Mouse (Mus musculus) spleen, adult 2 months (tissue): Measurements from ENCODE around the gene Hmgcll1. TPM values are rescaled to one million over a fixed set of nuclear protein-coding genes. Genes with fewer than 3 reads are reported as not detected.

Experiments
- DNase-seq, 2 experiments: peaks; one replicate each; pipeline versions ENCODE4 v3.0.0 to v3.0.0-alpha.2; 2012 to 2021; ENCODE audit warnings: low spot score in 2 of 2, low read depth in 1 of 2
- H3K27ac ChIP-seq: fragments of 200-500 bp; 2 replicates; pipeline ENCODE4 v1.5.1; 2012; ENCODE audit warnings: low read length, inconsistent platforms; ENCODE audit not compliant: insufficient read depth
- H3K27me3 ChIP-seq: fragments of 200-500 bp; 2 replicates; pipeline ENCODE4 v1.6.1; 2012; ENCODE audit warnings: mild to moderate bottlenecking, moderate library complexity, low read length, inconsistent platforms; ENCODE audit not compliant: control insufficient read depth, insufficient read depth
- H3K36me3 ChIP-seq: fragments of 200-500 bp; 2 replicates; pipeline ENCODE4 v1.6.1; 2012; ENCODE audit warnings: mild to moderate bottlenecking, low read length, inconsistent platforms; ENCODE audit not compliant: control insufficient read depth, insufficient read depth
- H3K4me1 ChIP-seq: fragments of 200-500 bp; 2 replicates; pipeline ENCODE4 v1.6.1; 2011; ENCODE audit warnings: inconsistent platforms; ENCODE audit not compliant: control insufficient read depth, insufficient read depth, insufficient read length
- H3K4me3 ChIP-seq: fragments of 200-500 bp; 2 replicates; pipeline ENCODE4 v1.5.1; 2011; ENCODE audit warnings: mild to moderate bottlenecking, inconsistent platforms; ENCODE audit not compliant: insufficient read depth, insufficient read length; ENCODE audit errors: extremely low read depth
- CTCF ChIP-seq: fragments of 200-500 bp; IDR thresholded peaks from 2 replicates; pipeline ENCODE4 v1.5.1; 2011; ENCODE audit warnings: mild to moderate bottlenecking, inconsistent platforms; ENCODE audit not compliant: insufficient read depth, insufficient read length, insufficient replicate concordance; ENCODE audit errors: extremely low read depth
- POLR2A ChIP-seq: fragments of 200-500 bp; IDR thresholded peaks from 2 replicates; pipeline ENCODE4 v1.6.1; 2011; ENCODE audit warnings: low read depth, low read length, inconsistent platforms
- WGBS: fragments of 180-500 bp; shearing (Covaris S2); methylation state at CpG from one replicate; pipeline ENCODE4 v1.1.7; 2018; 5-methylcytosine and 5-hydroxymethylcytosine counted together
- polyA plus RNA-seq: library from polyadenylated mRNA; depleted of rRNA; stranded (reverse); fragments of >200 nt; gene quantifications from 2 replicates; pipeline ENCODE4 v1.2.3, GENCODE M21; 2012; rRNA removed

Gene Hmgcll1
- polyA plus RNA-seq, 1 experiment = 0.05 TPM

- no peaks in the 10 kb centered on the region for H3K4me1 ChIP-seq
- no peak overlapping the region for H3K4me3 ChIP-seq
- H3K27ac ChIP-seq = no peak overlapping the region
- no peaks in the 10 kb centered on the region for H3K36me3 ChIP-seq
- TF ChIP-seq CTCF = no peak
- TF ChIP-seq POLR2A = no peak
- H3K27me3 ChIP-seq = no peaks in the 10 kb centered on the region
- DNase-seq = no peak
- 74% methylated on average over 8 of the region's 8 CpGs for WGBS
Observed at GRCm38 (mm10) chr9:76162446-76162845, 147.8 kb downstream of the Hmgcll1 start.

GRCm38 (mm10) chr9:76168355-76168754, 153.7 kb downstream of the Hmgcll1 start:
- Histone ChIP-seq H3K4me3 (no peak overlapping the region), H3K27me3 (no peaks in the 10 kb centered on the region), H3K27ac (no peak overlapping the region), H3K36me3 (no peaks in the 10 kb centered on the region), H3K4me1 (no peaks in the 10 kb centered on the region)
- DNase-seq = no peak
- TF ChIP-seq CTCF (no peak), POLR2A (no peak)
- WGBS = 51% methylated on average over 3 of the region's 3 CpGs

- Histone ChIP-seq H3K4me3 (no peak overlapping the region), H3K36me3 (no peaks in the 10 kb centered on the region)
- WGBS = 83% methylated on average over 5 of the region's 5 CpGs
Observed at GRCm38 (mm10) chr9:76172686-76173295, 158.1 kb downstream of the Hmgcll1 start.

GRCm38 (mm10) chr9:76179221-76179620, 164.6 kb downstream of the Hmgcll1 start:
- TF ChIP-seq POLR2A = no peak
- TF ChIP-seq CTCF = no peak
- H3K27ac ChIP-seq = no peak overlapping the region
- no peak overlapping the region for H3K4me3 ChIP-seq
- DNase-seq = no peak
- no peaks in the 10 kb centered on the region for H3K4me1 ChIP-seq
- H3K36me3 ChIP-seq = no peaks in the 10 kb centered on the region
- H3K27me3 ChIP-seq = no peaks in the 10 kb centered on the region

More at GRCm38 (mm10) chr9:76172686-76173295, 158.1 kb downstream of the Hmgcll1 start:
- H3K4me1 ChIP-seq = no peaks in the 10 kb centered on the region
- DNase-seq = no peak
- TF ChIP-seq CTCF = no peak
- no peak for TF ChIP-seq POLR2A
- no peaks in the 10 kb centered on the region for H3K27me3 ChIP-seq
- H3K27ac ChIP-seq = no peak overlapping the region

Other genes starting within 250 kb of the Hmgcll1 start
- not detected in 2 replicates for gene Bmp5, start 239.5 kb upstream of the Hmgcll1 start, polyA plus RNA-seq
- not detected in 2 replicates for gene Gfral, start 198.8 kb downstream of the Hmgcll1 start, polyA plus RNA-seq